Mouse (Mus musculus): ENCODE results near the gene Gm47959.

DNA sequence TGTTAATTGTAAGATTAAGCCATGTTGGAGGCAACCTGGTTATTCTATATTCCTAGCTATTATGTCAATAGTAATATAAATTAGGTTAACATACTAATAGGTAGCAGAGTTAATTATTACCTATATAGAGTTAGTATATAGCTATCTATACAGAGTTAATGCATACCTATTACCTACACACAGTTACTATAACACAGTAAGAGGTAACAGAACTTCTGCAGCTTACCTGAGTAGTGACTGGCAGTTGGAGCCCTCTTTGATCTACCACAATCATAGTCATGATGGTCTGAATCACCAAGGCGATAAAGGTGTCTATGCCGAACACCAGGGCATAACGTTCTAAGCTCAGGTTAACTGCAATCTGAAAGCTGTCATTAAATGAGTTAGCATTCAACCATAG lies 14.1 kb downstream of the Gm47959 start:
- TF ChIP-seq CTCF (IDR thresholded peaks at IDR 0.05; ENCODE audit: low read depth) (no peak), EP300 (IDR thresholded peaks at IDR 0.05; ENCODE audit: low read depth) (no peak)
